Mouse (Mus musculus) kidney, adult 9 months (tissue): Measurements from ENCODE around the gene Hbb-y.
"Not testable (repeated sequence)": the region's sequence is repeated elsewhere in the genome, so short reads cannot be mapped to it uniquely, and the experiment has no call there.

Experiments
- DNase-seq: peaks from one replicate; pipeline ENCODE4 v3.0.0; 2022

Gene Hbb-y

GRCm38 (mm10) chr7:103812174-103812573 lies 40.8 kb downstream of the Hbb-y start:
- DNase-seq, result no peak

GRCm38 (mm10) chr7:103811223-103811845 lies 41.7 kb downstream of the Hbb-y start:
- no peak for DNase-seq

GRCm38 (mm10) chr7:103810746-103811145 lies 42.3 kb downstream of the Hbb-y start:
- DNase-seq, result no peak

GRCm38 (mm10) chr7:103810296-103810695 lies 42.7 kb downstream of the Hbb-y start:
- no peak for DNase-seq

GRCm38 (mm10) chr7:103809801-103810155 lies 43.2 kb downstream of the Hbb-y start:
- no peak for DNase-seq

GRCm38 (mm10) chr7:103808971-103809800 lies 43.8 kb downstream of the Hbb-y start:
- no peak for DNase-seq

- not testable (repeated sequence) for DNase-seq
These were observed 44.9 kb downstream of the Hbb-y start for GRCm38 (mm10) chr7:103808120-103808519.

- peak; percentile 15 for DNase-seq
These were observed 46.2 kb downstream of the Hbb-y start for GRCm38 (mm10) chr7:103806856-103807255.
